Mouse (Mus musculus) kidney, adult 2 months (tissue): ENCODE results near the gene Nsun2. TPM values are rescaled to one million over a fixed set of nuclear protein-coding genes. Genes with fewer than 3 reads are reported as not detected.

Experiments
- DNase-seq: peaks from one replicate; pipeline ENCODE4 v3.0.0; 2021
- H3K27ac ChIP-seq: fragments of 200-500 bp; 2 replicates; pipeline ENCODE4 v1.5.1; 2012; ENCODE audit warnings: low read depth, low read length, control low read depth, inconsistent platforms; ENCODE audit not compliant: insufficient read depth
- H3K27me3 ChIP-seq: fragments of 200-500 bp; replicated peaks from 2 replicates; pipeline ENCODE4 v1.6.1; 2012; ENCODE audit warnings: mild to moderate bottlenecking, moderate library complexity, low read length, inconsistent platforms; ENCODE audit not compliant: control insufficient read depth, insufficient read depth
- H3K36me3 ChIP-seq: fragments of 200-500 bp; 2 replicates; pipeline ENCODE4 v1.6.1; 2012; ENCODE audit warnings: mild to moderate bottlenecking, moderate library complexity, low read length, inconsistent platforms; ENCODE audit not compliant: control insufficient read depth, insufficient read depth
- H3K4me1 ChIP-seq: fragments of 200-500 bp; 2 replicates; pipeline ENCODE4 v1.6.1; 2011; ENCODE audit warnings: low read length; ENCODE audit not compliant: control insufficient read depth, insufficient read depth
- H3K4me3 ChIP-seq: fragments of 200-500 bp; 2 replicates; pipeline ENCODE4 v1.5.1; 2011; ENCODE audit warnings: mild to moderate bottlenecking, low read depth, low read length, control low read depth; ENCODE audit not compliant: insufficient read depth
- CTCF ChIP-seq: fragments of 200-500 bp; conservative IDR thresholded peaks from 2 replicates; pipeline ENCODE4 v1.5.1; 2011; ENCODE audit warnings: low read depth, mild to moderate bottlenecking, control low read depth, low read length, moderate library complexity, mixed read lengths; ENCODE audit not compliant: insufficient read depth, insufficient read length
- POLR2A ChIP-seq: fragments of 200-500 bp; IDR thresholded peaks from one replicate; pipeline ENCODE4 v1.6.1; 2011; ENCODE audit warnings: low read depth, low read length, control low read depth
- WGBS: fragments of 180-500 bp; shearing (Covaris S2); methylation state at CpG from one replicate; pipeline ENCODE4 v1.1.7; 2018; 5-methylcytosine and 5-hydroxymethylcytosine counted together
- polyA plus RNA-seq: library from polyadenylated mRNA; depleted of rRNA; stranded (reverse); fragments of >200 nt; gene quantifications from 2 replicates; pipeline ENCODE4 v1.2.3, GENCODE M21; 2012; rRNA removed

Gene Nsun2
- polyA plus RNA-seq = 47.9 and 51.6 TPM in 2 replicates

DNA sequence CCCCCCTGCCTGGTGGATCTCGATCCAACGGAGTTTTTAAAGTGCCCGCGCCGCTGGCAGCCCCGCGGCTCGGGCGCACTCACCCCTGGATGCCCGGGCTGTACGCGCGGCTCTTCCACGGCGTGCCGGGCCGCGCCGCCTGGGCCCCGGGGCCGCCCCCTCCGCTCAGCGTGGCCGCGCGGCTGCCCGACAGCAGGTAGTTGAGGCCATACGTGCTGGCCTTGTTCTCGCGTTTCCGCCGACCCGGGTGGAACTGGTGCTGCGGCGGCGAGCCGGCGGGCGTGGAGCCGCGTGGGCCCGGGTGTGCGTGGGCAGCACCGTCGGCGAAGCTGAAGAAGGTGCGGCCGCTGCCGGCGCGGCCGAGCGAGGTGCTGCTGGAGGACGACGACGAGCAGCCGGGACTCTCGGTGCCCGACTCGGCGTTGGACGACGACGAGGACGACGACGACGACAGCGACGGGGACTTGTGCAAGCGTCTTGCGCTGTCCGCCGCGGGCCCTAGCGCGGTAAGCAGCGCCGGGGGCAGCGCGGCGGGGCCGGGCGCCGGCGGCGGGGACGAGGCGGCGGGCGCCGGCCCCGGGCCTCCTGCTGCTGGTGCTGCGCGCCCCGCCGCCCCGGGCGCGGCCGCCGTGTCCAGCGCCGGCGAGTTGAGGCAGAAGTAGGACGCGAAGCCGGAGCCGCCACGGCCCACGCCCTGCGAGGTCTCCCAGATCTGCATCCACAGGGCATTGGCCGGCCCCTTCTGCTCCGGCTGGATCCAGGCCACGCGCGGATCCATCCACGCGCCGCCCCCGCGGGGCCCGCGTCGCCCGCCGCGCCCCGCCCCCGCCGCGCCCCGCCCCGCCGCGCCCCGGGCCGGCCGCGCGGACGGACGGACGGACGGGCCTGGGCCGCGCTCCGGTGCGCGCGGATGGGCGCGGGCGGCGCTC lies at the start of gene Nsun2:
Nsun2 (plus strand) TSS at position 342 of the 929 bp plus-strand sequence.
- TF ChIP-seq POLR2A (no peak), CTCF (no peak)
- Histone ChIP-seq H3K27me3 (no peaks in the 10 kb centered on the region), H3K4me3 (peak within 1 kb of the TSS; percentile 87), H3K36me3 (no peaks in the 10 kb centered on the region), H3K4me1 (peaks cover 30% of the 10 kb centered on the region; the same call in 1 of the 2 replicates), H3K27ac (peak within 1 kb of the TSS; percentile 79)
- DNase-seq = peak; percentile 59
- WGBS = 7% methylated on average over 155 of the region's 155 CpGs

DNA sequence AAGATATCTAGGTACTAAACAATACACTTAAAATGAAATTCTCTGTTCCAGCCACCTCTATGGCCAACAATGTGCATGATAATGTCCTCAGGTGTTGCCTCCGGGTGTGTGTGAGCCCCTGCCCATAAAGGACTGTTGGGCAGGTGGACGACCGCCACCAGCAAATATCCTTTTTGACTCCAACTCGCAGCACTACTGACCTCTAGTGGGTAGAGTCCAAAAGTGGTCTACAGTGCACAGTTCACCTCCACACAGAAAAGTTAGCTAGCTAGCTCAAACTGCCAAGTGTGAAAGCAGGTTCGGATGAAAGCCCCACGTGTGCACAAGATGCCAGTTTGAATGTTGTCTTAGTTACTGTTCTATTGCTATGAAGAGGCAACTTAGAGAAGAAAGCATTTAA lies 48.2 kb upstream of the Nsun2 start:
- DNase-seq = peak; percentile 46
- Histone ChIP-seq H3K27me3 (no peaks in the 10 kb centered on the region), H3K27ac (no peak overlapping the region), H3K4me3 (no peak overlapping the region), H3K4me1 (peaks cover 10% of the 10 kb centered on the region), H3K36me3 (no peaks in the 10 kb centered on the region)
- 10% methylated on average over 6 of the region's 6 CpGs for WGBS
- TF ChIP-seq CTCF = peak; percentile 64
- no peak for TF ChIP-seq POLR2A

DNA sequence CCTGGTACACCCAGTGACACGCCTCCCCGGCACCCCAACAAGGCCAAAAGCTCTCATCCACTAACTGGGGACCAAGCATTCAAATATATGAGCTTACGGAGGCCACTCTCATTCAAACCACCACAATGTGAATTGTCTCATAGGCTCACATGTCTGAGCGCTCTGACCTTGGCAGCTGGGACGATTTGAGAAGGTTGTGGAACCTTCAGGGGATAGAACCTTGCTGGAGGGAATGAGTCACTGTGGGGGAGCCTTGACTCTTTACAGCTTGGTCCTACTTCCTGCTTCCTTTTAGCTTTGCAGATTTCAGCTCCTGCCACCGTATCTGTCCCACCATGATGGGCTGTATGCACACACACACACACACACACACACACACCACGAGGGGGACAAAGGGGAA lies 47.7 kb upstream of the Nsun2 start:
- TF ChIP-seq POLR2A (no peak), CTCF (no peak)
- Histone ChIP-seq H3K4me1 (peaks cover 10% of the 10 kb centered on the region), H3K4me3 (no peak overlapping the region), H3K36me3 (no peaks in the 10 kb centered on the region), H3K27ac (no peak overlapping the region), H3K27me3 (no peaks in the 10 kb centered on the region)
- 66% methylated on average over 7 of the region's 7 CpGs for WGBS
- DNase-seq = no peak

DNA sequence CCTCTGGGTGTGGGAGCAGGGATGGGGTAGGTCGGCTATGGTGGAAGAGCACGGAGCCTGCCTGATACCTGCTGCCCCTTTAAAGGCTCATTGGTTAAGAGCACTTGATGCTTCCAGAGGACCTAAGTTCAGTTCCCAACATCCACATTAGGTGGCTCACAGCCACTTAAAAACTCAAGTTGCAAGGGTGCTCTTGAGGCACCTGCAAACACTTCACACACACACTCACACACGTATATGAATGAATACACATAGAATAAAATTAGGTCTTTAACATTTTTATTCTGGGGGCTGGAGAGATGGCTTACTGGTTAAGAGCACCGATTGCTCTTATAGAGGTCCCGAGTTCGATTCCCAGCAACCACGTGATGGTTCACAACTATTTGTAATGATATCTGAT lies 46.4 kb upstream of the Nsun2 start:
- no peak overlapping the region for H3K4me3 ChIP-seq
- no peaks in the 10 kb centered on the region for H3K36me3 ChIP-seq
- no peaks in the 10 kb centered on the region for H3K27me3 ChIP-seq
- no peak overlapping the region for H3K27ac ChIP-seq
- WGBS = 79% methylated on average over 7 of the region's 7 CpGs
- TF ChIP-seq POLR2A = no peak
- no peak for TF ChIP-seq CTCF
- H3K4me1 ChIP-seq = peaks cover 5% of the 10 kb centered on the region; the same call in 1 of the 2 replicates
- DNase-seq = no peak

DNA sequence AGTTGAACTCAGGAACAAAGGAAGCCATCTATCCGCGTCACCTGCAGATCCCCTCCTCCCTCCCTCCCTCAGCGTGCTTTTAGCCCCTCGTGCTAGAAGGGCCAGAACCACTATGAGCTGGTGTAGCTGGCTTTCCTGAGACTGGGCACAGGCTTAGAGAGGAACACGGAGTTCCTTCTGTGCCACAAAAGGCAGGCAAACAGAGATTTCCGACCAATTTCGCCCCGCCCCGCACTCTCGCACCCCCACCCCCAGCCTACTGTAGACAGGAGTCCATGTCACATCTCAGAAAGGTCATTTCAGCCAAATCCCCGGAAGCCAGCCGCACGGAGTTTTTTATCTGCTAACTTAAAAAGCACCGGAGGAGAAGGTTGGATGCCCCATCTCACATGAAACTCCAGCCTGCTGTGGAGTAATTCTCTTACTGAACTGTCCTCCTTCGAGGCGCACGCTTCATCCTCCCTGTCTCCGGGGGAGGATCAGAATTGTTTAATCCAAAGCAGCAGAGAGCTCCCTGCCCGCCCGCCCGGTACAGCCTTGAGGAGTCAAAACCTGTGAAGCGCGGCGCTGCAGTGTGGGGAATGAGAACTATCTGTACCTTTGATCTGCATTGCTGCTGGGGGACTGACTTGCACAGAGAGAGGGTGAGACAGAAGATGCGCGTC lies 45.8 kb upstream of the Nsun2 start:
- H3K27me3 ChIP-seq = no peaks in the 10 kb centered on the region
- no peaks in the 10 kb centered on the region for H3K36me3 ChIP-seq
- WGBS = 3% methylated on average over 26 of the region's 26 CpGs
- H3K27ac ChIP-seq = no peak overlapping the region
- no peak overlapping the region for H3K4me3 ChIP-seq
- peak; percentile 33 for DNase-seq
- H3K4me1 ChIP-seq = peaks cover 5% of the 10 kb centered on the region; the same call in 1 of the 2 replicates
- TF ChIP-seq CTCF (no peak), POLR2A (no peak)

DNA sequence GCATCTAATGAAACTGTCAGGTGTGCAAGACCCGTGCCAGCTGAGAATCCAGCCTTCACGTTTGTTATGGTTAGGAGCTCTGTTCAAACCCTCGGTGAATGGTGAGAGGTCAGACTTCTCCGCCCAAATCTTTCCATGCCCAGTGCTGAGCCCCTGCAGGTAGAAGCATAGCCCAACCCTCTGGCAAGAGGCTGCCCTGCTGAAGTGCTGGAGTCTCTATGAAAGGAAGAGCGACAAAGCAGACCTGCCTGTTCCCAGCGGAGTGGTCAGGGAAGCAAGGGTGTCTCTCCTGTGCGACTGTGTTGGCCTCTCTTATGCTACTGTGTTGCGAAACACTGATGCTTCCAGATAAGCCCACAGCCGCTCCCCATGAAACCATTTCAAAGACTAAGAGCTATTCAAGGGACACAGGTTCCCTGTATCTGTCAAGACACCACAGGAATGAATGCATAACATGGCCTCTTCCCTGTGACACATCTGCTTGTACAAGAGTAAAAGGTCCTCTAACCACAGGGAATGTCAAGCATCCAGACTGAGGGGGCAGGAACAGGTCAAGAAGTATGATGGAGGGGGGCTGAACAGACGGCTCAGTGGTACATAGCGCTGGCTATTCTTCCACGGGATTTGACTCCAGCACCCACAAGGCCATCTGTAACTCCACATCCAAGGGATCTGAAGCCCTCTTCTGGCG lies 44.8 kb upstream of the Nsun2 start:
- TF ChIP-seq CTCF = no peak
- no peak for TF ChIP-seq POLR2A
- peaks cover 5% of the 10 kb centered on the region; the same call in 1 of the 2 replicates for H3K4me1 ChIP-seq
- no peak for DNase-seq
- no peaks in the 10 kb centered on the region for H3K27me3 ChIP-seq
- no peaks in the 10 kb centered on the region for H3K36me3 ChIP-seq
- no peak overlapping the region for H3K27ac ChIP-seq
- no peak overlapping the region for H3K4me3 ChIP-seq
- WGBS = 43% methylated on average over 13 of the region's 13 CpGs

DNA sequence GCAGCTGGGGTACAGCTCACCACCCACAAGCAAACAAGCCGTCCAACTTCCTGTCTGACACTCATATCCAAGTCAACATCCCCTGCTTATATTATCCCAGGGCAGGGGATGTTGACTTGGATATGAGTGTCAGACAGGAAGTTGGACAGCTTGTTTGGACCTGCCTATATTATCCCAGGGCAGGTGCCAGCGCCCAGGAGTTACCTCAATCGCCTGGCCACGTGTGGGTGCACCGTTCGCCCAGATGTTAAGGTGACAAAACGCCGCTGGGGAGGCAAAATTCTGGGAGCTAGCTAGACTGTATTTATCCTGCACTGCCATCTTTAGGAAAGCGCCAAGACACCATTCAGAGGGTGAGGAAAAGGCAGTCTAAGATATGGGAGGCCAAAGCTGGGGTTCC lies 43.8 kb upstream of the Nsun2 start:
- TF ChIP-seq POLR2A (no peak), CTCF (no peak)
- DNase-seq = no peak
- no peaks in the 10 kb centered on the region for H3K27me3 ChIP-seq
- H3K27ac ChIP-seq = no peak overlapping the region
- H3K36me3 ChIP-seq = no peaks in the 10 kb centered on the region
- 73% methylated on average over 9 of the region's 9 CpGs for WGBS
- no peak overlapping the region for H3K4me3 ChIP-seq
- H3K4me1 ChIP-seq = peaks cover 5% of the 10 kb centered on the region; the same call in 1 of the 2 replicates
